Comparison of ENCODE assay signal across 29 mouse cellular contexts in the genomic region with DNA sequence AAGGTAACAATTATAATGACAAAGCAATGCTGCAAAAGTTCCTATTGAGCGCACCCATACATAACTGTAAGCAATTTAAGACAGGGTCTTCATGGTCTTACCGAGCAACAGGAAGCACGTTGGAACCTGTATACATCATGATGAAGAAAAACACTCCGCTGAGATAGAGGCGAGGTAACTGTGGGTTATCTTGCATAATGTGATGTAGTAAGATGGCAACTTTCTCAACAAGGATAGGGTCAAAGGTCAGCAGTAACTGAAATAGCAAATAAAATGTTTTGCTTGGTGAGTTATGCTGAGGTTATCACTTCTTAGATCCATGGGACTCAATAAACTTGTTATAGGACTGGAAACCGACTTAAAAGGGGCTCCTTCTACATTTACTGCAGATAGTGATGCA.
DNase-seq lines count a peak whose midpoint lies in the region; ATAC-seq lines count a peak whose summit lies in the region.
"Had no signal": no experiment of that assay in that cellular context is flagged by ENCODE, and none has a peak within 500 bp of the region (broad histone marks: within the 10 kb centered on the region; RNA-seq: fewer than 3 reads in every experiment).

No protein-coding gene starts in this region.

- peak overlapping the region; percentile 84 for H3K27ac ChIP-seq in heart, embryonic 15.5 days
- H3K27ac ChIP-seq in liver, embryonic 16.5 days (ENCODE audit: low read length), result no peak overlapping the region
- no peak overlapping the region for H3K27ac ChIP-seq in hindbrain, embryonic 13.5 days
- H3K27ac ChIP-seq: forebrain, embryonic 12.5 days; hindbrain, embryonic 10.5 days; limb, embryonic 10.5 days; limb, embryonic 15.5 days; midbrain, embryonic 12.5 days; neural tube, embryonic 12.5 days had no signal

- no peaks in the 10 kb centered on the region for H3K27me3 ChIP-seq in heart, embryonic 15.5 days
- H3K27me3 ChIP-seq in liver, embryonic 16.5 days (ENCODE audit: control insufficient read depth, insufficient read depth, low read depth, low read length), result no peaks in the 10 kb centered on the region
- H3K27me3 ChIP-seq in hindbrain, embryonic 13.5 days, result no peaks in the 10 kb centered on the region
- H3K27me3 ChIP-seq: forebrain, embryonic 12.5 days; limb, embryonic 15.5 days; megakaryocyte, embryonic 14.5 days; midbrain, embryonic 12.5 days; neural tube, embryonic 12.5 days had no signal

- H3K4me2 ChIP-seq in heart, embryonic 15.5 days, result no peak overlapping the region
- H3K4me2 ChIP-seq in liver, embryonic 16.5 days (ENCODE audit: low read depth, low read length), result no peak overlapping the region
- no peak overlapping the region for H3K4me2 ChIP-seq in hindbrain, embryonic 13.5 days
- H3K4me2 ChIP-seq: forebrain, embryonic 12.5 days; limb, embryonic 15.5 days; lung, embryonic 14.5 days; midbrain, embryonic 12.5 days; neural tube, embryonic 12.5 days had no signal

- H3K9ac ChIP-seq in heart, embryonic 15.5 days, result no peak overlapping the region
- no peak overlapping the region for H3K9ac ChIP-seq in liver, embryonic 16.5 days (ENCODE audit: low read depth, low read length)
- no peak overlapping the region for H3K9ac ChIP-seq in hindbrain, embryonic 13.5 days
- H3K9ac ChIP-seq: forebrain, embryonic 12.5 days; forebrain, postnatal 0 days; limb, embryonic 15.5 days; lung, embryonic 14.5 days; midbrain, embryonic 12.5 days; neural tube, embryonic 12.5 days had no signal

- H3K36me3 ChIP-seq in heart, embryonic 15.5 days, result peaks cover 39% of the 10 kb centered on the region
- peaks cover 12% of the 10 kb centered on the region for H3K36me3 ChIP-seq in liver, embryonic 16.5 days (ENCODE audit: control insufficient read depth, insufficient read depth)
- peaks cover 81% of the 10 kb centered on the region for H3K36me3 ChIP-seq in hindbrain, embryonic 13.5 days

- no peaks in the 10 kb centered on the region for H3K9me3 ChIP-seq in heart, embryonic 15.5 days (replicated peaks)
- H3K9me3 ChIP-seq in liver, embryonic 16.5 days (replicated peaks; ENCODE audit: control insufficient read depth, low read length), result no peaks in the 10 kb centered on the region
- H3K9me3 ChIP-seq in hindbrain, embryonic 13.5 days, result no peaks in the 10 kb centered on the region
- H3K9me3 ChIP-seq: forebrain, embryonic 12.5 days; hindbrain, embryonic 10.5 days; limb, embryonic 10.5 days; limb, embryonic 15.5 days; megakaryocyte, embryonic 14.5 days; midbrain, embryonic 12.5 days; neural tube, embryonic 12.5 days had no signal

- no peak for DNase-seq in heart, adult 8-10 months (ENCODE audit: low spot score)
- no peak for DNase-seq in liver
- peak; percentile 16 for DNase-seq in gonadal fat pad, adult 2 months (ENCODE audit: low read depth)
- no peak for DNase-seq in cerebellum, postnatal 10 days
- DNase-seq: adrenal gland, adult 2 months; adrenal gland, postnatal 36 days; B cell, adult 2 months; cerebellum, adult 18-20 months; cerebellum, postnatal 14 days; forebrain, postnatal 0 days; kidney, postnatal 14 days; layer of hippocampus, adult 9-11 months; lung, embryonic 14.5 days; lung, postnatal 14 days; right cerebral cortex, postnatal 4 days; thymus, postnatal 4 days had no signal

- no peak for ATAC-seq in heart, embryonic 15.5 days (replicated peaks; ENCODE audit: insufficient number of reproducible peaks, insufficient read depth, low FRiP score, low read depth)
- peak; percentile 55 for ATAC-seq in liver, embryonic 16.5 days (ENCODE audit: low read depth)
- ATAC-seq in hindbrain, embryonic 13.5 days (ENCODE audit: low FRiP score), result no peak
- ATAC-seq: forebrain, postnatal 0 days; hindbrain, embryonic 16.5 days had no signal

- peaks cover 30% of the 10 kb centered on the region for H3K4me1 ChIP-seq in heart, embryonic 15.5 days (replicated peaks)
- no peaks in the 10 kb centered on the region for H3K4me1 ChIP-seq in liver, embryonic 16.5 days (ENCODE audit: control insufficient read depth, low read depth, low read length)
- H3K4me1 ChIP-seq in hindbrain, embryonic 13.5 days (replicated peaks), result no peaks in the 10 kb centered on the region
- H3K4me1 ChIP-seq: forebrain, embryonic 12.5 days; hindbrain, embryonic 10.5 days; limb, embryonic 10.5 days; limb, embryonic 15.5 days; megakaryocyte, embryonic 14.5 days; midbrain, embryonic 12.5 days; neural tube, embryonic 12.5 days had no signal

- no peak overlapping the region for H3K4me3 ChIP-seq in heart, embryonic 15.5 days
- H3K4me3 ChIP-seq in liver, embryonic 16.5 days (ENCODE audit: low read depth, low read length), result no peak overlapping the region
- no peak overlapping the region for H3K4me3 ChIP-seq in hindbrain, embryonic 13.5 days
- H3K4me3 ChIP-seq: erythroblast, embryonic 14.5 days; forebrain, embryonic 12.5 days; hindbrain, embryonic 10.5 days; limb, embryonic 10.5 days; limb, embryonic 15.5 days; megakaryocyte, embryonic 14.5 days; midbrain, embryonic 12.5 days; myocyte; neural tube, embryonic 12.5 days had no signal

- WGBS in heart, embryonic 15.5 days, result 84% methylated on average over 6 of the region's 6 CpGs
- 58% methylated on average over 6 of the region's 6 CpGs for WGBS in liver, embryonic 16.5 days (ENCODE audit: insufficient replicate concordance)
- 93% methylated on average over 6 of the region's 6 CpGs for WGBS in hindbrain, embryonic 13.5 days
